ENCODE assay signal across 32 mouse cellular contexts in genomic region chr3:121634963-121635362, GRCm38 (mm10). TPM values are rescaled to one million over a fixed set of nuclear protein-coding genes. Genes with fewer than 3 reads are reported as not detected.
DNase-seq lines count a peak whose midpoint lies in the region; ATAC-seq and TF ChIP-seq lines count a peak whose summit lies in the region.
"Had no signal": no experiment of that assay in that cellular context is flagged by ENCODE, and none has a peak within 500 bp of the region (broad histone marks: within the 10 kb centered on the region; RNA-seq: fewer than 3 reads in every experiment).

No protein-coding gene starts in this region.

- no peaks in the 10 kb centered on the region for H3K36me3 ChIP-seq in lung, postnatal 0 days (ENCODE audit: insufficient read depth, low read length)
- no peaks in the 10 kb centered on the region for H3K36me3 ChIP-seq in kidney, embryonic 14.5 days (ENCODE audit: control insufficient read depth, insufficient read depth, low read length)
- H3K36me3 ChIP-seq in intestine, embryonic 15.5 days, result no peaks in the 10 kb centered on the region
- H3K36me3 ChIP-seq: embryonic facial prominence, embryonic 10.5 days; hindbrain, embryonic 15.5 days; limb, embryonic 12.5 days; liver, embryonic 12.5 days; midbrain, embryonic 10.5 days; neural tube, embryonic 13.5 days; stomach, embryonic 15.5 days had no signal

- no peaks in the 10 kb centered on the region for H3K9me3 ChIP-seq in lung, postnatal 0 days (ENCODE audit: low read length)
- no peaks in the 10 kb centered on the region for H3K9me3 ChIP-seq in kidney, embryonic 14.5 days (ENCODE audit: control insufficient read depth, low read length)
- H3K9me3 ChIP-seq in intestine, embryonic 15.5 days, result no peaks in the 10 kb centered on the region
- H3K9me3 ChIP-seq: embryonic facial prominence, embryonic 10.5 days; hindbrain, embryonic 15.5 days; limb, embryonic 12.5 days; liver, embryonic 12.5 days; midbrain, embryonic 10.5 days; neural tube, embryonic 13.5 days; stomach, embryonic 15.5 days had no signal

- no peak for TF ChIP-seq CTCF in lung, postnatal 0 days (IDR thresholded peaks at IDR 0.05)

- ATAC-seq in lung, postnatal 0 days, result no peak
- ATAC-seq in kidney, embryonic 14.5 days (ENCODE audit: low FRiP score, low TSS enrichment), result no peak
- no peak for ATAC-seq in intestine, embryonic 15.5 days
- ATAC-seq: forebrain, postnatal 0 days; liver, embryonic 12.5 days; midbrain, embryonic 16.5 days had no signal

- WGBS in lung, postnatal 0 days, result 72% methylated on average over 3 of the region's 3 CpGs
- WGBS in kidney, embryonic 14.5 days, result 68% methylated on average over 3 of the region's 3 CpGs
- 78% methylated on average over 3 of the region's 3 CpGs for WGBS in intestine, embryonic 15.5 days

- peaks cover 9% of the 10 kb centered on the region; the same call in 1 of the 2 replicates for H3K4me1 ChIP-seq in lung, postnatal 0 days (ENCODE audit: insufficient read depth, low read depth, low read length)
- H3K4me1 ChIP-seq in kidney, embryonic 14.5 days (ENCODE audit: control insufficient read depth, insufficient read depth, low read length), result no peaks in the 10 kb centered on the region
- no peaks in the 10 kb centered on the region for H3K4me1 ChIP-seq in intestine, embryonic 15.5 days (replicated peaks)
- H3K4me1 ChIP-seq: hindbrain, embryonic 15.5 days; limb, embryonic 12.5 days; liver, embryonic 12.5 days; midbrain, embryonic 10.5 days; neural tube, embryonic 13.5 days had no signal

- no peak overlapping the region for H3K4me3 ChIP-seq in lung, postnatal 0 days (ENCODE audit: low read depth, low read length)
- H3K4me3 ChIP-seq in kidney, embryonic 14.5 days (ENCODE audit: low read length), result no peak overlapping the region
- no peak overlapping the region for H3K4me3 ChIP-seq in intestine, embryonic 15.5 days (replicated peaks)
- H3K4me3 ChIP-seq: embryonic facial prominence, embryonic 10.5 days; hindbrain, embryonic 15.5 days; layer of hippocampus, adult 2 months; limb, embryonic 12.5 days; liver, embryonic 12.5 days; midbrain, embryonic 10.5 days; myocyte; neural tube, embryonic 13.5 days; stomach, embryonic 15.5 days had no signal

- H3K4me2 ChIP-seq in lung, postnatal 0 days (replicated peaks; ENCODE audit: low read depth, low read length), result no peak overlapping the region
- H3K4me2 ChIP-seq in kidney, embryonic 14.5 days (replicated peaks; ENCODE audit: low read depth, low read length), result no peak overlapping the region
- no peak overlapping the region for H3K4me2 ChIP-seq in intestine, embryonic 15.5 days (replicated peaks)
- H3K4me2 ChIP-seq: hindbrain, embryonic 15.5 days; limb, embryonic 12.5 days; liver, embryonic 12.5 days; lung, embryonic 14.5 days; neural tube, embryonic 13.5 days; stomach, embryonic 15.5 days had no signal

- no peak for TF ChIP-seq EP300 in lung, postnatal 0 days (IDR thresholded peaks at IDR 0.05)

- no peaks in the 10 kb centered on the region for H3K27me3 ChIP-seq in lung, postnatal 0 days (replicated peaks; ENCODE audit: insufficient read depth, low read length)
- no peaks in the 10 kb centered on the region for H3K27me3 ChIP-seq in kidney, embryonic 14.5 days (ENCODE audit: control insufficient read depth, insufficient read depth, low read length)
- no peaks in the 10 kb centered on the region for H3K27me3 ChIP-seq in intestine, embryonic 15.5 days (replicated peaks)
- H3K27me3 ChIP-seq: hindbrain, embryonic 15.5 days; limb, embryonic 12.5 days; liver, embryonic 12.5 days; neural tube, embryonic 13.5 days; stomach, embryonic 15.5 days had no signal

- peak overlapping the region; percentile 73 for H3K27ac ChIP-seq in lung, postnatal 0 days (ENCODE audit: low read length)
- H3K27ac ChIP-seq in kidney, embryonic 14.5 days (ENCODE audit: low read depth, low read length), result peak overlapping the region; percentile 20; the same call in 1 of the 2 replicates
- H3K27ac ChIP-seq in intestine, embryonic 15.5 days, result no peak overlapping the region
- H3K27ac ChIP-seq: embryonic facial prominence, embryonic 10.5 days; hindbrain, embryonic 15.5 days; limb, embryonic 12.5 days; liver, embryonic 12.5 days; midbrain, embryonic 10.5 days; neural tube, embryonic 13.5 days; stomach, embryonic 15.5 days had no signal

- DNase-seq in kidney, adult 11 months, result peak; percentile 64
- DNase-seq in kidney, postnatal 10 days, result no peak
- no peak for DNase-seq in lung, postnatal 0 days (ENCODE audit: low spot score)
- no peak for DNase-seq in lung, postnatal 14 days
- DNase-seq in cerebellum, postnatal 14 days, result no peak
- DNase-seq in layer of hippocampus, postnatal 25 days (ENCODE audit: extremely low spot score in 1 of 2, low spot score in 1 of 2), result no peak
- DNase-seq: cerebellum, adult 9-11 months; forebrain, postnatal 0 days; thymus, postnatal 36 days had no signal

- H3K9ac ChIP-seq in lung, postnatal 0 days (replicated peaks; ENCODE audit: low read depth), result no peak overlapping the region
- H3K9ac ChIP-seq in kidney, embryonic 14.5 days (ENCODE audit: low read depth, low read length), result no peak overlapping the region
- H3K9ac ChIP-seq in intestine, embryonic 15.5 days, result no peak overlapping the region
- H3K9ac ChIP-seq: forebrain, postnatal 0 days; hindbrain, embryonic 15.5 days; limb, embryonic 12.5 days; liver, embryonic 12.5 days; lung, embryonic 14.5 days; neural tube, embryonic 13.5 days; stomach, embryonic 15.5 days had no signal

RNA-seq across cellular contexts. Expression of gene 4930432M17Rik, which starts 35.6 kb away (rescaled TPM):
- polyA plus RNA-seq in lung, postnatal 0 days (2015; fragmentation: Nextera tagmentation; extraction: Ambion mirVana), result not detected in 2 replicates
- not detected in 2 replicates for polyA plus RNA-seq in kidney, embryonic 14.5 days (2014; fragmentation: Nextera tagmentation; extraction: Ambion mirVana)
- not detected for total RNA-seq in layer of hippocampus, postnatal 25 days (2021)
- polyA plus RNA-seq in intestine, embryonic 15.5 days (2015; fragmentation: Nextera tagmentation; extraction: Ambion mirVana), result not detected in 2 replicates
- total RNA-seq: adrenal gland, adult 18-20 months; adrenal gland, postnatal 36 days; forebrain, postnatal 0 days; gastrocnemius, postnatal 36 days; hematopoietic stem cell, adult 5-6 weeks; layer of hippocampus, adult 2 months; left cerebral cortex, postnatal 14 days had no signal
- polyA plus RNA-seq: cortical plate, adult 2 months; embryonic facial prominence, embryonic 10.5 days; forebrain, embryonic 11.5 days; forebrain, postnatal 0 days; heart, embryonic 16.5 days; hindbrain, embryonic 15.5 days; intestine, embryonic 14.5 days; limb, embryonic 12.5 days; liver, embryonic 12.5 days; lung, embryonic 14.5 days; midbrain, embryonic 10.5 days; midbrain, embryonic 16.5 days; myocyte; neural tube, embryonic 13.5 days; spleen, adult 2 months; stomach, embryonic 15.5 days had no signal
